Mouse (Mus musculus): ENCODE measurements around the gene Ahcyl2.

GRCm38 (mm10) chr6:29902256-29902655, 134.4 kb downstream of the Ahcyl2 start:
- TF ChIP-seq CTCF (IDR thresholded peaks at IDR 0.05; ENCODE audit: low read depth) = no peak
- TF ChIP-seq EP300 (optimal IDR thresholded peaks at IDR 0.05) = no peak

All from stomach, postnatal 0 days (tissue).